Mouse (Mus musculus) myocyte (in vitro differentiated cells): Measurements from ENCODE around the gene Sys1.

Source experiments
- E2F4 ChIP-seq: IDR thresholded peaks from one replicate; pipeline ENCODE4 v1.6.1; 2011; ENCODE audit warnings: mild to moderate bottlenecking, control low read depth, moderate library complexity; ENCODE audit not compliant: insufficient read depth
- POLR2A ChIP-seq: IDR thresholded peaks from one replicate; pipeline ENCODE4 v1.6.1; 2011; ENCODE audit warnings: low read depth, mild to moderate bottlenecking, control low read depth, moderate library complexity; ENCODE audit not compliant: insufficient read length
- USF1 ChIP-seq: IDR thresholded peaks from one replicate; pipeline ENCODE4 v1.6.1; 2011; ENCODE audit warnings: low read depth, mild to moderate bottlenecking, control low read depth, moderate library complexity

- no peak for TF ChIP-seq POLR2A
- TF ChIP-seq USF1, result no peak
- TF ChIP-seq E2F4, result no peak
Observed at GRCm38 (mm10) chr2:164419489-164419888, 37.3 kb upstream of the Sys1 start.
